Mouse (Mus musculus) Patski (cell line): Measurements from ENCODE around the gene Fgfbp3. TPM values are rescaled to one million over a fixed set of nuclear protein-coding genes. Genes with fewer than 3 reads are reported as not detected.

Experiments
- ATAC-seq: fragments of 100-300 bp; one replicate; pipeline ENCODE4 v1.8.0; 2021
- CTCF ChIA-PET: fragments of 350-600 bp; sonication (Branson Sonifier 250); formaldehyde crosslinking; loops from one replicate; lab custom pipeline; 2022; ENCODE audit warnings: inconsistent platforms; lab: Charles Lee
- POLR2A ChIA-PET: fragments of 350-600 bp; sonication (Branson Sonifier 250); formaldehyde crosslinking; loops from one replicate; lab custom pipeline; 2022; ENCODE audit warnings: antibody characterized with exemption, inconsistent platforms; lab: Charles Lee
- DNase-seq: peaks from one replicate; pipeline ENCODE4 v3.0.0-alpha.2; 2011; ENCODE audit warnings: low read depth, low spot score
- H3K27me3 ChIP-seq: fragments of 371-371 bp; one replicate; pipeline ENCODE4 v1.5.1; 2021
- CTCF ChIP-seq: fragments of 100-300 bp; IDR thresholded peaks from one replicate; pipeline ENCODE4 v1.5.1; 2021
- in situ Hi-C: fragments of 300-500 bp; cut with MboI; formaldehyde crosslinking; loops from 3 replicates; pipeline ENCODE4 v1.11.1; 2018; ENCODE audit warnings: low pct_unique_long_range_greater_than_20kb, mixed read lengths
- polyA plus RNA-seq: library from polyadenylated mRNA; unstranded; gene quantifications from one replicate; pipeline ENCODE4 v1.2.3, GENCODE M21; 2021

Fgfbp3 gene
- polyA plus RNA-seq, 1 experiment from 2014 or later = 2.6 TPM

GRCm38 (mm10) chr19:36927800-36928361 is 8.5 kb upstream of the Fgfbp3 start:
- ChIA-PET CTCF (interaction anchor here (0.6 to 1.4 kb wide), 5 partner anchors 11 to 77 kb away, joined by 3 to 4 read pairs (median 3); no protein-coding TSS in a partner anchor), POLR2A (interaction anchor here (0.6 to 0.7 kb wide), 2 partner anchors 10 to 1048 kb away, joined by 3 read pairs; no protein-coding TSS in a partner anchor)
- no peaks in the 10 kb centered on the region for H3K27me3 ChIP-seq
- TF ChIP-seq CTCF = no peak
- no peak for ATAC-seq
- DNase-seq = no peak
- in situ Hi-C loops = loop anchor here (10.0 kb wide), 1 partner anchor 813 kb away; no protein-coding TSS in a partner anchor

DNA sequence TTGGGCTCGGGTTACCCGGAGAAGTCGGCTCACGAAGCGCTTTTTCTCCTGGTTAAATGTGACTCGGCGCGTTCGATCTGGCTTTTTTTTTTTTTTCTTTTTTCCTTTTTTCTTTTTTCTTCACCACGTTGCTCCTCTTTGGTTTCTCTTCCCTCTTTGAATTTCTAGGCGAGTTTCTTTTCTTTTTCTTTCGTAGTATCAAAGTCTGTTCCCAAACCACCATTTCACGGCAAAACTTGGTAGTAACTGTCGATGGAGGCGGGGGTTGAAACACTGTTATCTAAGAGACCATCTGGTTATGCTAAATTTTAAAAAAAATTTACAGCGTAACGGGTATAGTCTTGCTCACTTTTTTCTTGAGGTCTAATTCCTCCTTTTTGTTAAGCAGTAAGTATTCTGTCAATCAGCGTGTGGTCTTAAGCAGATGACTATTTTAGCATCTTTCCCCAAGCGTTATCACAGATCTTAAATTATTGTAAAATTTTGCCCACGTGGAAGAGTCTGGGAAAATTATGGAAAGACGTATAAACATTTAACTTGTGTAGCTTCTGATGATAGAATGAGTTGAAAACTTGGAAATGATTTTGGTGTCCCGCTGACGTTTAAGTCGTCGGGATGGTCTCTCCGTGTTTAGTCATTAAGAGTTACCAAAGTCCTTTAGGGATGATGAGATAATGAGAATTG is 7.3 kb upstream of the Fgfbp3 start:
- ChIA-PET POLR2A (interaction anchor here (0.7 to 1.0 kb wide), 3 partner anchors 8 to 520 kb away, joined by 3 to 6 read pairs (median 3); no protein-coding TSS in a partner anchor), CTCF (interaction anchor here (0.9 to 2.5 kb wide), 4 partner anchors 29 to 78 kb away, joined by 3 to 9 read pairs (median 4); no protein-coding TSS in a partner anchor)
- H3K27me3 ChIP-seq = no peaks in the 10 kb centered on the region
- ATAC-seq (no peak), DNase-seq (no peak)
- in situ Hi-C loops = loop anchor here (10.0 kb wide), 1 partner anchor 812 kb away; no protein-coding TSS in a partner anchor
- TF ChIP-seq CTCF = no peak

DNA sequence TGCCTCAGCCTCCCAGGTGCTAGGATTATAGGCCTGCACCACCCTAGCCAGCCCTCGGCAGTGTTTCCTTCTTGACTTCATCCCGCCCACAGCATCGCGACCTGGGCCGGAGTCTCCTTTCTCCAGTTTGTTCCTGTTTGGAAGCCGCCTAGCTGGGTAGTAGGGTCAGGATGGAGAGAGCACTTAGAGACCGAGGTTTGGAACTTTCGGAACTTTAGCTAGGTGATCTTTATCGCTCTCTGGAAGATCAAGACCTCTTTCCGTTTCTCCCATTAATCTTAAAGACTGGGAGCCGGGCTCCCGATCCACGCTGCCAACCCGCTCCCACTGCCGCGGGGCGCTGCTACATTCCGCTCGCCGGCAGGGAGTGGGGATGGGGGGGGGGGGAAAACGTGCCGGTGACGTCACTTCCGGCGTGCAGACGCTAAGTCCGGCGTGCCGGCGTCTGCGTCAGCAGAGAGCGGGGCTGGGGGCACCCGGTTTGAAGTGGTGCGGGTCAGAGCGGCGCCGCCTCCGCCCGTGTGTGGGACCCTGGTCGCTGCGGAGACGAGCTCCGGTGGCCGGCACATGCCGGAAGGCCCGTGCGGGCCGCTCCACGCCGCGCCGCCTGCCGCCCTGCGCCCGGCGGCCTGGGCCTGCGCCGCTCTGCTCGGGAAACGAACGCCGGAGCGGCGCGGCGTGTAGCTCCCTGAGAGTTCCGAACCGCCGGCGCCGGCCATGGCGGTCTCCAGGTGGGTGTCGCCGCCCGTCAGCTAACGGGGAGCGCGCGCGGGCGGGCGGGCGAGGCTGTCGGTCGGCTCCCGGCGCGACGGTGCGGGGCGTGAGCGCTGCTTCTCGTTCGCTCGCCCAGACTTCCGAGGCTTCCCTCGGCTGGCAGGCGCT is 6.5 kb upstream of the Fgfbp3 start, which contains the start of gene Btaf1:
TSS of gene Btaf1 (plus strand) at position 409 of the 882 bp plus-strand sequence.
- DNase-seq = no peak
- CTCF ChIA-PET = interaction anchor here (1.4 to 2.5 kb wide), 2 partner anchors 28 to 48 kb away, joined by 3 to 9 read pairs; no protein-coding TSS in a partner anchor
- POLR2A ChIA-PET = interaction anchor here (0.7 to 0.8 kb wide), 3 partner anchors 32 to 519 kb away, joined by 3 read pairs; no protein-coding TSS in a partner anchor
- in situ Hi-C loops = loop anchor here (10.0 kb wide), 1 partner anchor 811 kb away; no protein-coding TSS in a partner anchor
- no peak for TF ChIP-seq CTCF
- ATAC-seq = peak; percentile 85
- no peaks in the 10 kb centered on the region for H3K27me3 ChIP-seq

DNA sequence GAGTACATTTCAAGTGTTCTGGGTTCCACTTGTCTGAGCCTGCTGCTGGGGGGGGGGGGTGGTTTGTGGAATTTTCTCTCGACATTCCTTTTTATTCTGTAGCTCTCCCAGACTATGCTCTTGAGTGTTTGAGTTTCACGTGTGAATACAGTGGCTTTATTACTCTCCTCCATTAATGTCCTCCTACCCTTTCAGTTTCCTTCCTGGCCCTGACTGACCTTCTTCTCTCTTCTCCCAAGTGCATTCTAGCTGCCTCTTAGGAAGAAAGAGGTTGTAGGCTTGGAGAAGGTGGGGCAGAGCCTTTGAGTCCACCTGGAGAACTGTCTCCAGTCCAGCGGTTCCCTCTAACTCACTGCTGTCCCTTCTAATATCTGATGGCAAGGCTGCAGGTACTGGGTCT is 3.5 kb upstream of the Fgfbp3 start:
- DNase-seq (no peak), ATAC-seq (no peak)
- no peak for TF ChIP-seq CTCF
- ChIA-PET POLR2A (no interaction called here), CTCF (interaction anchor here (0.8 to 2.2 kb wide), 10 partner anchors 13 to 82 kb away, joined by 3 to 10 read pairs (median 4); no protein-coding TSS in a partner anchor)
- H3K27me3 ChIP-seq = no peaks in the 10 kb centered on the region
- in situ Hi-C loops = loop anchor here (10.0 kb wide), 1 partner anchor 808 kb away; no protein-coding TSS in a partner anchor

DNA sequence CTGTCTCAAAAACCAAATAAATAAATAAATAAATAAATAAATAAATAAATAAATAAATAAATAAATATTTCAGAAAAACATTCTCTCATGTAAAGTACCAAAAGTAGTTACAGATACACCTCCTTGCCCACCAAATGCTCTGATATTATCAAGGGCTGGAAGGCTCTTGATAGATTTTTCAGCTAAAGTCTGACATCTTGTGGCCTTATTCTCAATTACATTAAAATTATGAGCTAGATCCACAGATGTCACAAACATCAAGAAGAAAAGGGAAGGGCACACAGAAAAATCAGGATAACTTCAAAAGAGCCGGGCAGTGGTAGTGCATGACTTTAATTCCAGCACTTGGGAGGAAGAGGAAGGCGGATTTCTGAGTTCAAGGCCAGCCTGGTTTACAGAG is 2.6 kb upstream of the Fgfbp3 start:
- ChIA-PET CTCF (interaction anchor here (0.8 to 2.2 kb wide), 10 partner anchors 12 to 81 kb away, joined by 3 to 10 read pairs (median 4); no protein-coding TSS in a partner anchor), POLR2A (no interaction called here)
- in situ Hi-C loops = loop anchor here (10.0 kb wide), 1 partner anchor 807 kb away; no protein-coding TSS in a partner anchor
- peak; percentile 57 for TF ChIP-seq CTCF
- no peaks in the 10 kb centered on the region for H3K27me3 ChIP-seq
- ATAC-seq = no peak
- no peak for DNase-seq

DNA sequence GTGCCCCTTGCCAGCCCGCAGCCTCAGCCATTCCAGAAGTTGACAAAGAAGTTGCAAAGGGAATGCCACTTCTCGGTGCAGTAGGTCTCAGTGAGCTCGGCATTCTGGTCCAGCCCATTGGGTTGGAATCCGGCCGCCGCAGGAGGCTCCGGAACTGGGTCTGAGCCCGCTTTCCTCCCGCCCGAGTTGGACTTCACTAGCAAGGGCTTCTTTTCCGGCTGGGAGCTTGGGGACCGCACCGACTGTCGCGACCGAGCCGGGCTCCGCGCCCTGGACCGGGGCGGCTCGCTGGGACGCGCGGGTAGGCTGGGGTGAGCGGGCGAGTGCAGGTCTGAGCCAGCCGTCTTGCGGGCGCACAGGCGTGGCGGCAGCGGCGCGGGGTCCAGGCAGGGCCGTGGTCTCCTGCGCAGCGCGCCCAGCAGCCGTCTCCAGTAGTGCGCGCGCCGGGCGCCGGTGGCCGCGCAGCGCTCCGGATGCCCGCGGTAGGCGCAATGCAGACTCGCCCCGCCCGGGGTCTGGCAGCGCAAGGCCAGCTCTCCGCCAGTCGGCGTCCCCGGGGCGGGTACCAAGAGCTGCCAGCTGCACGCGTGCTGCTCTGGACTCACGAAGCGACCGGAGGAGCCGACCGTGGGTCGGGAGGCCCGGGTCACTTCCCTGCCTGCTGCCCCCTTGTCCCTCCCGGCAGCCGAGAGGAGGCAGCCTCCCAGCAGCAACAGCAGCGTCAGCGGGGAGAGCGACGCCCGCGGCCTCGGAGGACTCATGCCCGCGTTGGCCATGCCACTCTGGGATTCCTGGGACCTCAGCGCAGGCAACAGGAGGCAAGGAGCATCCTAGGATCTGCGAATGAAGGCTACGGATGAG is 744 bp downstream of the Fgfbp3 start:
- DNase-seq (no peak), ATAC-seq (peak; percentile 91)
- peak; percentile 93 for TF ChIP-seq CTCF
- H3K27me3 ChIP-seq = no peaks in the 10 kb centered on the region
- ChIA-PET POLR2A (interaction anchor here (0.6 to 1.6 kb wide), 4 partner anchors 8 to 106 kb away, joined by 3 to 8 read pairs (median 6); no protein-coding TSS in a partner anchor), CTCF (interaction anchor here (1.3 to 1.8 kb wide), 3 partner anchors 9 to 106 kb away, joined by 3 to 9 read pairs (median 6); no protein-coding TSS in a partner anchor)
- in situ Hi-C loops = loop anchor here (5.0 kb wide), 2 partner anchors 101 to 301 kb away; no protein-coding TSS in a partner anchor

DNA sequence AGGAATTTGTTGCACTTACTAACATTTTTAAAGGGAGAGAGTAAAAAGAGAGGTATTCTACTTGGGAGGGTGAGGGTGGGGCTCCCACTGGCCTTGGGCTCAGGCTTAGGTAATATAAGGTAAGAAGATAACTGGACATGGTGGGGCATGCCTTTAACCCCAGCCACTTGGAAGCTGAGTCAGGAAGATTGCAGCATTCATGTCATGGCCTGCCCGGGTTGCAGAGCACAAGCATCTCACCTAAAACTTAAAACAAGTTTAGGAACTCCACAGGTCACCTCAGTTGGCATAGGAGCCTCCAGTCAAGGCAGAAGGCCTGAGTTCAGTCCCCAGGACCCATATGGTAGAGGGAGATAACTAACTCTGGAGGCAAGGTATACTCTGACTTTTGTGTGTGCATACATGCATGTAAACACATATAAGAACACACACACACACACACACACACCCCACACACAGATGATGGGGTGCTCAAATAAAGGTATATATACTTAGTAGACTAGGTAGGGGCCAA is 2.5 kb downstream of the Fgfbp3 start:
- no peak for TF ChIP-seq CTCF
- ATAC-seq (no peak), DNase-seq (no peak)
- ChIA-PET POLR2A (no interaction called here), CTCF (no interaction called here)
- H3K27me3 ChIP-seq = no peaks in the 10 kb centered on the region
- in situ Hi-C loops = loop anchor here (5.0 kb wide), 2 partner anchors 100 to 300 kb away; no protein-coding TSS in a partner anchor

GRCm38 (mm10) chr19:36916206-36916605 is 3.2 kb downstream of the Fgfbp3 start:
- CTCF ChIA-PET = interaction anchor here (0.7 kb wide), 1 partner anchor 30 kb away, joined by 3 read pairs; no protein-coding TSS in a partner anchor
- DNase-seq (no peak), ATAC-seq (no peak)
- in situ Hi-C loops = loop anchor here (5.0 kb wide), 2 partner anchors 99 to 299 kb away; no protein-coding TSS in a partner anchor
- POLR2A ChIA-PET = no interaction called here
- no peak for TF ChIP-seq CTCF
- H3K27me3 ChIP-seq = no peaks in the 10 kb centered on the region
